In genomic region chr7:113268287-113268686, GRCm38 (mm10) we compare ENCODE assay signal across 8 mouse cellular contexts.
DNase-seq lines count a peak whose midpoint lies in the region; ATAC-seq and TF ChIP-seq lines count a peak whose summit lies in the region.

No protein-coding gene starts in this region.

- dilution Hi-C loops in CH12.LX (cut with MboI; ENCODE audit: extremely low pct_ligation_motif_present, extremely low pct_unique_long_range_greater_than_20kb, low sequenced_read_pairs): no loop called here

- 0 out of 2 replicates have a peak overlapping the region, but pooled peaks have one; percentile 3 for H3K27ac ChIP-seq in forebrain, embryonic 11.5 days (ENCODE audit: low read depth, low read length)
- no peak overlapping the region for H3K27ac ChIP-seq in forebrain, embryonic 12.5 days
- no peak overlapping the region for H3K27ac ChIP-seq in CH12.LX (ENCODE audit: insufficient read depth, low read depth)

- no peaks in the 10 kb centered on the region for H3K79me2 ChIP-seq in CH12.LX (replicated peaks; ENCODE audit: control insufficient read depth, extremely low read depth, insufficient read depth, poor library complexity, severe bottlenecking)

- no peaks in the 10 kb centered on the region for H3K27me3 ChIP-seq in forebrain, embryonic 11.5 days (ENCODE audit: control insufficient read depth, insufficient read depth, low read length)
- H3K27me3 ChIP-seq in forebrain, embryonic 12.5 days: no peaks in the 10 kb centered on the region
- H3K27me3 ChIP-seq in CH12.LX (replicated peaks): no peaks in the 10 kb centered on the region

- TF ChIP-seq RAD21 in CH12.LX (IDR thresholded peaks at IDR 0.05; ENCODE audit: low read depth, low read length): peak; percentile 74

- no peak overlapping the region for H3K4me2 ChIP-seq in forebrain, embryonic 11.5 days (ENCODE audit: low read depth, low read length, severe bottlenecking)
- H3K4me2 ChIP-seq in forebrain, embryonic 12.5 days: no peak overlapping the region
- H3K4me2 ChIP-seq in CH12.LX (ENCODE audit: insufficient read depth, low read depth, poor library complexity, severe bottlenecking): no peak overlapping the region

- H3K4me1 ChIP-seq in forebrain, embryonic 11.5 days (replicated peaks; ENCODE audit: control insufficient read depth, insufficient read depth, low read length): no peaks in the 10 kb centered on the region
- peaks cover 6% of the 10 kb centered on the region; the same call in 1 of the 2 replicates for H3K4me1 ChIP-seq in forebrain, embryonic 12.5 days
- peaks cover 4 to 30% of the 10 kb centered on the region in 2 experiments; a peak in 3 of 4 replicates for H3K4me1 ChIP-seq in CH12.LX (ENCODE audit: control insufficient read depth in 1 of 2, insufficient read depth in 2 of 2)

- DNase-seq in forebrain, embryonic 11.5 days (ENCODE audit: low spot score): peak; percentile 69
- DNase-seq in CH12.LX (ENCODE audit: extremely low read depth): peak; percentile 64
- DNase-seq in c-Kit-positive CD71-negative TER-119-negative erythroid progenitor cells, embryonic 14.5 days (ENCODE audit: low read depth): peak; percentile 52
- DNase-seq in forelimb bud, embryonic 11.5 days (ENCODE audit: low read depth, low spot score): peak; percentile 17
- DNase-seq in kidney, postnatal 36 days: peak; percentile 54 to 88
- DNase-seq in spleen, postnatal 36 days (ENCODE audit: low spot score in 2 of 2): peak; percentile 31 to 53

- in situ Hi-C loops in CH12.LX (cut with MboI; ENCODE audit: low pct_ligation_motif_present, low pct_unique_long_range_greater_than_20kb, low sequenced_read_pairs): loop anchor here (25.0 kb wide), 1 partner anchor 356 kb away; no protein-coding TSS in a partner anchor

- H3K9ac ChIP-seq in forebrain, embryonic 11.5 days (ENCODE audit: low read length): no peak overlapping the region
- no peak overlapping the region for H3K9ac ChIP-seq in forebrain, embryonic 12.5 days
- H3K9ac ChIP-seq in CH12.LX (ENCODE audit: insufficient read depth, low read depth): no peak overlapping the region

- no peak for TF ChIP-seq EP300 in CH12.LX (IDR thresholded peaks at IDR 0.05; ENCODE audit: low read length)

- no peak for TF ChIP-seq POLR2A in CH12.LX (IDR thresholded peaks at IDR 0.05; ENCODE audit: low read depth, low read length)

- peak; percentile 66 to 78 for TF ChIP-seq CTCF in CH12.LX (conservative IDR thresholded peaks at IDR 0.05 in 1 of 2, IDR thresholded peaks at IDR 0.05 in 1 of 2; ENCODE audit: low read depth in 2 of 2, low read length in 2 of 2)

- H3K9me3 ChIP-seq in forebrain, embryonic 11.5 days (ENCODE audit: control insufficient read depth, low read length): no peaks in the 10 kb centered on the region
- H3K9me3 ChIP-seq in forebrain, embryonic 12.5 days: no peaks in the 10 kb centered on the region
- H3K9me3 ChIP-seq in CH12.LX (replicated peaks; ENCODE audit: low read length): no peaks in the 10 kb centered on the region

- no peak overlapping the region for H3K4me3 ChIP-seq in forebrain, embryonic 11.5 days (ENCODE audit: low read depth, low read length)
- H3K4me3 ChIP-seq in forebrain, embryonic 12.5 days (replicated peaks): no peak overlapping the region
- no peak overlapping the region for H3K4me3 ChIP-seq in CH12.LX (replicated peaks in 1 of 3; ENCODE audit: low read depth in 2 of 3, low read length in 2 of 3, poor library complexity in 1 of 3)

- ATAC-seq in forebrain, embryonic 11.5 days (replicated peaks; ENCODE audit: low FRiP score): no peak
- no peak for ATAC-seq in forebrain, embryonic 12.5 days (ENCODE audit: low FRiP score)
- ATAC-seq in megakaryocyte, adult 5-6 weeks (ENCODE audit: poor library complexity, severe bottlenecking): peak; percentile 80

- 81% methylated on average over 9 of the region's 9 CpGs for WGBS in forebrain, embryonic 11.5 days
- WGBS in forebrain, embryonic 12.5 days: 79% methylated on average over 9 of the region's 9 CpGs

- H3K36me3 ChIP-seq in forebrain, embryonic 11.5 days (ENCODE audit: control insufficient read depth, insufficient read depth, low read length): no peaks in the 10 kb centered on the region
- H3K36me3 ChIP-seq in forebrain, embryonic 12.5 days (replicated peaks): no peaks in the 10 kb centered on the region
- H3K36me3 ChIP-seq in CH12.LX (replicated peaks in 1 of 2; ENCODE audit: control insufficient read depth in 1 of 2, insufficient read depth in 1 of 2, low read length in 1 of 2): no peaks in the 10 kb centered on the region

TF ChIP-seq in CH12.LX, 34 proteins besides CTCF, POLR2A, EP300 and RAD21:
- TF ChIP-seq TBP (conservative IDR thresholded peaks at IDR 0.05; ENCODE audit: low read depth, low read length): no peak
- TF ChIP-seq SMC3 (IDR thresholded peaks at IDR 0.05; ENCODE audit: low read depth, low read length): peak; percentile 66
- TF ChIP-seq ZKSCAN1 (IDR thresholded peaks at IDR 0.05; ENCODE audit: borderline replicate concordance, low read depth, low read length): no peak

Comparison
In these comparisons a context has a peak if more than half of its experiments do, and no peak if none do; other contexts are left out.
1. DNase-seq: peak in every context shown above with its lines; median percentile 71 in kidney, postnatal 36 days; 69 in forebrain, embryonic 11.5 days; 64 in CH12.LX; 52 in c-Kit-positive CD71-negative TER-119-negative erythroid progenitor cells, embryonic 14.5 days; 42 in spleen, postnatal 36 days; 17 in forelimb bud, embryonic 11.5 days.